Mouse (Mus musculus) heart, embryonic 14.5 days (tissue): Measurements from ENCODE around the gene Gapvd1. TPM values are rescaled to one million over a fixed set of nuclear protein-coding genes. Genes with fewer than 3 reads are reported as not detected.

Source experiments
- ATAC-seq: fragments of 200-750 bp; cut with Nextera tagmentation; 2 replicates; pipeline ENCODE4 v1.8.0; 2017; ENCODE audit warnings: low read depth, moderate TSS enrichment; ENCODE audit not compliant: insufficient number of reproducible peaks, insufficient read depth, low FRiP score
- H3K27ac ChIP-seq, 2 experiments: fragments of 200-500 bp in 1 of 2; fragments of 300-500 bp in 1 of 2; sonication (generic) in 1 of 2; replicated peaks in 1 of 2; 2 replicates each; pipeline ENCODE4 v1.5.1; 2012 to 2014; ENCODE audit warnings: low read depth in 2 of 2, low read length in 2 of 2, control low read depth in 1 of 2, mild to moderate bottlenecking in 1 of 2, mixed read lengths in 1 of 2; ENCODE audit not compliant: control insufficient read depth in 1 of 2, insufficient read depth in 1 of 2
- H3K27me3 ChIP-seq: fragments of 300-500 bp; sonication (generic); 2 replicates; pipeline ENCODE4 v1.6.1; 2014; ENCODE audit warnings: mild to moderate bottlenecking, low read length, control low read depth; ENCODE audit not compliant: control insufficient read depth, insufficient read depth
- H3K36me3 ChIP-seq: fragments of 300-500 bp; sonication (generic); 2 replicates; pipeline ENCODE4 v1.6.1; 2014; ENCODE audit warnings: mild to moderate bottlenecking, control low read depth, low read length, mixed read lengths; ENCODE audit not compliant: control insufficient read depth, insufficient read depth
- H3K4me1 ChIP-seq, 2 experiments: fragments of 200-500 bp in 1 of 2; fragments of 300-500 bp in 1 of 2; sonication (generic) in 1 of 2; 2 replicates each; pipeline ENCODE4 v1.6.1; 2012 to 2014; ENCODE audit warnings: low read length in 2 of 2, control low read depth in 1 of 2, mixed read lengths in 1 of 2; ENCODE audit not compliant: control insufficient read depth in 2 of 2, insufficient read depth in 2 of 2
- H3K4me2 ChIP-seq: fragments of 300-500 bp; sonication (generic); 2 replicates; pipeline ENCODE4 v1.6.1; 2014; ENCODE audit warnings: mild to moderate bottlenecking, low read length
- H3K4me3 ChIP-seq, 2 experiments: fragments of 200-500 bp in 1 of 2; fragments of 300-500 bp in 1 of 2; sonication (generic) in 1 of 2; 2 replicates each; pipeline ENCODE4 v1.5.1; 2012 to 2014; ENCODE audit warnings: low read length in 2 of 2, mild to moderate bottlenecking in 2 of 2, control low read depth in 1 of 2, low read depth in 1 of 2, moderate library complexity in 1 of 2; ENCODE audit not compliant: control insufficient read depth in 1 of 2, insufficient read depth in 1 of 2
- H3K9ac ChIP-seq: fragments of 300-500 bp; sonication (generic); 2 replicates; pipeline ENCODE4 v1.6.1; 2014; ENCODE audit warnings: mild to moderate bottlenecking, low read length
- H3K9me3 ChIP-seq: fragments of 300-500 bp; sonication (generic); 2 replicates; pipeline ENCODE4 v1.6.1; 2016; ENCODE audit warnings: low read length, control low read depth; ENCODE audit not compliant: control insufficient read depth
- WGBS: fragments of 180-500 bp; shearing (Covaris S2); extraction: QIAGEN DNeasy Blood & Tissue Kit; methylation state at CpG from one replicate; pipeline ENCODE4 v1.1.7; 2014; 5-methylcytosine and 5-hydroxymethylcytosine counted together
- polyA plus RNA-seq: library from polyadenylated mRNA; unstranded; fragments of >200 nt; fragmentation: Nextera tagmentation; extraction: Ambion mirVana; gene quantifications from 2 replicates; pipeline ENCODE4 v1.2.1, GENCODE M21; 2014

Gapvd1 gene
- polyA plus RNA-seq, 1 experiment from 2014 or later = 66.2 TPM

DNA sequence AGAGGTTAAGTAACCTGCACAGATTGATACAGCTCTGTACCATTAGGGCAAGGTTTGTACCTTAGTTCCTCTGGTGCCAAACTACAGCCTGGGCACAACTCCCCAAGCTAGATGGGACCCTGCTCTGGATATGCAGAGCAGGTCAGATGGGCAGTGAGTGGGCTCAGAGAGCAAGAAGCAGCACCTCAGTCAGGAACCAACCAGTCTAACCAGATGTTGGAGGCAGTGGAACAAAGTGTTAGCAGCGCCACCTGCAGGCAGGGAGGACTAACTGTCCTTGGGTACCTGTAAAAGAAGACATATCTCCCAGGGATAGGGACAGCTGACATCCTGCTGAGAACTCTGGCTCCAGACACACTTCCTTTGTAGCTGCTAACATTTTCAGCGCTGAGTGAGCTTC is 112.7 kb downstream of the Gapvd1 start:
- Histone ChIP-seq H3K4me1 (peaks cover 4 to 6% of the 10 kb centered on the region in 2 experiments; a peak in 3 of 4 replicates), H3K36me3 (no peaks in the 10 kb centered on the region), H3K9me3 (no peaks in the 10 kb centered on the region), H3K9ac (no peak overlapping the region), H3K27me3 (no peaks in the 10 kb centered on the region), H3K4me3 (no peak overlapping the region), H3K4me2 (no peak overlapping the region), H3K27ac (no peak overlapping the region)
- no peak for ATAC-seq
- WGBS = 38% methylated on average over 2 of the region's 2 CpGs

- Histone ChIP-seq H3K4me1 (no peaks in the 10 kb centered on the region; a peak in 1 of 4 replicates), H3K9ac (no peak overlapping the region), H3K27ac (no peak overlapping the region), H3K36me3 (no peaks in the 10 kb centered on the region), H3K9me3 (no peaks in the 10 kb centered on the region), H3K27me3 (no peaks in the 10 kb centered on the region), H3K4me3 (no peak overlapping the region), H3K4me2 (no peak overlapping the region)
- no peak for ATAC-seq
- WGBS = 55% methylated on average over 5 of the region's 5 CpGs
These were observed 115.3 kb downstream of the Gapvd1 start for GRCm38 (mm10) chr2:34639725-34640124.

GRCm38 (mm10) chr2:34638955-34639650 is 115.9 kb downstream of the Gapvd1 start:
- Histone ChIP-seq H3K4me1 (no peaks in the 10 kb centered on the region; a peak in 1 of 4 replicates), H3K4me2 (peak overlapping the region; percentile 84), H3K36me3 (no peaks in the 10 kb centered on the region), H3K4me3 (peak overlapping the region; percentile 33 to 39), H3K9me3 (no peaks in the 10 kb centered on the region), H3K27ac (no peak overlapping the region), H3K27me3 (no peaks in the 10 kb centered on the region), H3K9ac (peak overlapping the region; percentile 39)
- peak; percentile 32; the same call in 1 of the 2 replicates for ATAC-seq
- 18% methylated on average over 37 of the region's 37 CpGs for WGBS

- Histone ChIP-seq H3K27ac (no peak overlapping the region), H3K9me3 (no peaks in the 10 kb centered on the region), H3K9ac (no peak overlapping the region), H3K4me1 (no peaks in the 10 kb centered on the region; a peak in 1 of 4 replicates), H3K4me2 (no peak overlapping the region), H3K27me3 (no peaks in the 10 kb centered on the region), H3K4me3 (no peak overlapping the region), H3K36me3 (no peaks in the 10 kb centered on the region)
- ATAC-seq = no peak
- 81% methylated on average over 14 of the region's 14 CpGs for WGBS
These were observed 119.5 kb downstream of the Gapvd1 start for GRCm38 (mm10) chr2:34635249-34636165.

GRCm38 (mm10) chr2:34632051-34632450 is 123.0 kb downstream of the Gapvd1 start:
- WGBS = 83% methylated on average over 12 of the region's 12 CpGs
- no peaks in the 10 kb centered on the region for H3K27me3 ChIP-seq
- no peak overlapping the region for H3K4me2 ChIP-seq
- H3K4me1 ChIP-seq = peaks cover 6 to 16% of the 10 kb centered on the region in 2 experiments; a peak in 3 of 4 replicates
- no peak for ATAC-seq
- H3K9ac ChIP-seq = no peak overlapping the region
- H3K36me3 ChIP-seq = no peaks in the 10 kb centered on the region
- no peak overlapping the region for H3K4me3 ChIP-seq
- no peak overlapping the region for H3K27ac ChIP-seq
- no peaks in the 10 kb centered on the region for H3K9me3 ChIP-seq

DNA sequence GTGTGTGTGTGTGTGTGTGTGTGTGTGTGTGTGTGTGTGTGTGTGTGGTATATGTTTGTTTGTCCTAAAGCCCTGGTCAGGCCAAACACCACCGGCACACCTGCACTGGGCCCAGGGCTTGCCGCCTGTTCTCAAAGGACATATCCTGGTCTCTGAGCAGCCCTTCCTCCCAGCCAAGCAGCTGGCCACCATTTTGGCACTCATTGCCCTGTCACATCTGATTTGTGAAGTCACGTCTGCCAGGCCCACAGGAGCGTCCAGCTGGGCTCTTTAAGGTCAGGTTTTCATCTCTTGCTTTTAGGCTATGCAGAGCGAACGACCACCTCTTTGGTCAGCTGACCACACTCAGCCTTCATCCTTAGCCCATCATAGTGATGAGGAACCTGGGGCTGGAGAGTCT is 124.6 kb downstream of the Gapvd1 start:
- no peaks in the 10 kb centered on the region for H3K27me3 ChIP-seq
- WGBS = 83% methylated on average over 6 of the region's 6 CpGs

GRCm38 (mm10) chr2:34629758-34630157 is 125.3 kb downstream of the Gapvd1 start:
- no peaks in the 10 kb centered on the region for H3K27me3 ChIP-seq
- WGBS = 51% methylated on average over 7 of the region's 7 CpGs
- H3K4me1 ChIP-seq = peaks cover 6 to 17% of the 10 kb centered on the region in 2 experiments; a peak in 3 of 4 replicates
- no peak overlapping the region for H3K4me2 ChIP-seq
- peaks cover 11% of the 10 kb centered on the region; the same call in 1 of the 2 replicates for H3K36me3 ChIP-seq
- no peaks in the 10 kb centered on the region for H3K9me3 ChIP-seq
- ATAC-seq = no peak
- no peak overlapping the region for H3K9ac ChIP-seq
- no peak overlapping the region for H3K27ac ChIP-seq
- H3K4me3 ChIP-seq = no peak overlapping the region

More for the DNA sequence above, 124.6 kb downstream of the Gapvd1 start:
- H3K4me2 ChIP-seq = no peak overlapping the region
- H3K4me1 ChIP-seq = peaks cover 6 to 17% of the 10 kb centered on the region in 2 experiments; a peak in 3 of 4 replicates
- no peak overlapping the region for H3K9ac ChIP-seq
- no peak overlapping the region for H3K27ac ChIP-seq
- no peaks in the 10 kb centered on the region for H3K9me3 ChIP-seq
- no peak for ATAC-seq
- no peak overlapping the region for H3K4me3 ChIP-seq
- H3K36me3 ChIP-seq = peaks cover 5% of the 10 kb centered on the region; the same call in 1 of the 2 replicates
